Mouse (Mus musculus) CH12.LX (cell line): ENCODE data around the gene Rex1bd. TPM values are rescaled to one million over a fixed set of nuclear protein-coding genes. Genes with fewer than 3 reads are reported as not detected.

Experiments used
- DNase-seq: peaks from one replicate; pipeline ENCODE4 v3.0.0-alpha.2; 2013; ENCODE audit errors: extremely low read depth
- H3K27ac ChIP-seq: 2 replicates; pipeline ENCODE4 v1.5.1; 2012; ENCODE audit warnings: low read depth, mild to moderate bottlenecking, control low read depth, moderate library complexity; ENCODE audit not compliant: insufficient read depth
- H3K27me3 ChIP-seq: replicated peaks from 2 replicates; pipeline ENCODE3; 2012; ENCODE audit warnings: inconsistent platforms
- H3K36me3 ChIP-seq, 2 experiments: replicated peaks in 1 of 2; 2 replicates each; pipeline versions ENCODE3 to v1.6.1; 2012; ENCODE audit warnings: inconsistent platforms in 1 of 2, low read length in 1 of 2, mild to moderate bottlenecking in 1 of 2, mixed read lengths in 1 of 2, moderate library complexity in 1 of 2; ENCODE audit not compliant: control insufficient read depth in 1 of 2, insufficient read depth in 1 of 2
- H3K4me1 ChIP-seq, 2 experiments: 2 replicates each; pipeline ENCODE4 v1.6.1; 2012; ENCODE audit warnings: inconsistent platforms in 1 of 2, moderate library complexity in 1 of 2; ENCODE audit not compliant: insufficient read depth in 2 of 2, control insufficient read depth in 1 of 2
- H3K4me2 ChIP-seq: 2 replicates; pipeline ENCODE4 v1.6.1; 2012; ENCODE audit warnings: low read depth, mild to moderate bottlenecking, control low read depth; ENCODE audit not compliant: poor library complexity, insufficient read depth, severe bottlenecking
- H3K4me3 ChIP-seq, 3 experiments: fragments of 150-350 bp in 1 of 3; sonication (generic) in 1 of 3; replicated peaks in 1 of 3; 2 replicates each; pipeline versions ENCODE3 to v1.5.1; 2011 to 2012; ENCODE audit warnings: low read depth in 2 of 3, low read length in 2 of 3, mild to moderate bottlenecking in 2 of 3, moderate library complexity in 2 of 3, control low read depth in 1 of 3, improper control_type of control experiment in 1 of 3, inconsistent platforms in 1 of 3, mixed read lengths in 1 of 3; ENCODE audit not compliant: poor library complexity in 1 of 3
- H3K79me2 ChIP-seq: replicated peaks from 2 replicates; pipeline ENCODE4 v1.6.1; 2012; ENCODE audit warnings: mild to moderate bottlenecking, moderate library complexity; ENCODE audit not compliant: control insufficient read depth, poor library complexity, insufficient read depth, severe bottlenecking; ENCODE audit errors: extremely low read depth
- H3K9ac ChIP-seq: 2 replicates; pipeline ENCODE4 v1.6.1; 2012; ENCODE audit warnings: low read depth, mild to moderate bottlenecking, control low read depth, moderate library complexity; ENCODE audit not compliant: insufficient read depth
- H3K9me3 ChIP-seq: replicated peaks from 2 replicates; pipeline ENCODE3; 2012; ENCODE audit warnings: low read length, inconsistent platforms, mixed read lengths
- CTCF ChIP-seq, 2 experiments: IDR thresholded peaks in 1 of 2; conservative IDR thresholded peaks in 1 of 2; 2 replicates each; pipeline ENCODE4 v1.5.1; 2011 to 2012; ENCODE audit warnings: low read depth in 2 of 2, low read length in 2 of 2, improper control_type of control experiment in 1 of 2, inconsistent platforms in 1 of 2, mild to moderate bottlenecking in 1 of 2, moderate library complexity in 1 of 2
- E2F4 ChIP-seq: IDR thresholded peaks from 2 replicates; pipeline ENCODE4 v1.6.1; 2011; ENCODE audit warnings: low read depth, low read length, improper control_type of control experiment; ENCODE audit not compliant: insufficient replicate concordance
- EP300 ChIP-seq: IDR thresholded peaks from 2 replicates; pipeline ENCODE4 v1.6.1; 2011; ENCODE audit warnings: low read length, improper control_type of control experiment
- HCFC1 ChIP-seq: IDR thresholded peaks from 2 replicates; pipeline ENCODE4 v1.6.1; 2012; ENCODE audit warnings: low read depth, mild to moderate bottlenecking, inconsistent platforms, low read length, improper control_type of control experiment
- IRF4 ChIP-seq: IDR thresholded peaks from 2 replicates; pipeline ENCODE4 v1.6.1; 2014; ENCODE audit warnings: low read depth, mild to moderate bottlenecking, inconsistent platforms, low read length, improper control_type of control experiment
- JUN ChIP-seq: IDR thresholded peaks from 2 replicates; pipeline ENCODE4 v1.6.1; 2011; ENCODE audit warnings: low read depth, mild to moderate bottlenecking, low read length, improper control_type of control experiment, moderate library complexity; ENCODE audit not compliant: insufficient read depth
- MAFK ChIP-seq: IDR thresholded peaks from 2 replicates; pipeline ENCODE4 v1.6.1; 2011; ENCODE audit warnings: low read length, improper control_type of control experiment; ENCODE audit not compliant: insufficient replicate concordance
- MAX ChIP-seq: IDR thresholded peaks from 2 replicates; pipeline ENCODE4 v1.6.1; 2011; ENCODE audit warnings: low read length, improper control_type of control experiment
- MEF2A ChIP-seq: IDR thresholded peaks from 2 replicates; pipeline ENCODE4 v1.6.1; 2014; ENCODE audit warnings: low read depth, mild to moderate bottlenecking, inconsistent platforms, low read length, improper control_type of control experiment, borderline replicate concordance
- MYC ChIP-seq: IDR thresholded peaks from 2 replicates; pipeline ENCODE4 v1.6.1; 2011; ENCODE audit warnings: low read depth, mild to moderate bottlenecking, improper control_type of control experiment, low read length
- PAX5 ChIP-seq: IDR thresholded peaks from 2 replicates; pipeline ENCODE4 v1.6.1; 2012; ENCODE audit warnings: low read length, inconsistent platforms, mixed read lengths
- UBTF ChIP-seq: IDR thresholded peaks from 2 replicates; pipeline ENCODE4 v1.6.1; 2012; ENCODE audit warnings: low read depth, mild to moderate bottlenecking, inconsistent platforms, low read length, improper control_type of control experiment, moderate library complexity
- USF2 ChIP-seq: conservative IDR thresholded peaks from 2 replicates; pipeline ENCODE4 v1.6.1; 2011; ENCODE audit warnings: low read depth, low read length, improper control_type of control experiment
- ZC3H11A ChIP-seq: IDR thresholded peaks from 2 replicates; pipeline ENCODE4 v1.6.1; 2012; ENCODE audit warnings: low read depth, mild to moderate bottlenecking, inconsistent platforms, low read length, improper control_type of control experiment
- ZKSCAN1 ChIP-seq: IDR thresholded peaks from 2 replicates; pipeline ENCODE4 v1.6.1; 2012; ENCODE audit warnings: low read depth, inconsistent platforms, low read length, improper control_type of control experiment, borderline replicate concordance
- ZMIZ1 ChIP-seq: IDR thresholded peaks from 2 replicates; pipeline ENCODE4 v1.6.1; 2012; ENCODE audit warnings: low read depth, mild to moderate bottlenecking, inconsistent platforms, low read length, improper control_type of control experiment
- ZNF384 ChIP-seq: IDR thresholded peaks from 2 replicates; pipeline ENCODE4 v1.6.1; 2012; ENCODE audit warnings: low read depth, low read length, improper control_type of control experiment, inconsistent platforms
- dilution Hi-C: fragments of 300-500 bp; cut with MboI; formaldehyde crosslinking; loops from 2 replicates; pipeline ENCODE4 v1.14.3; 2020; ENCODE audit warnings: low sequenced_read_pairs; ENCODE audit not compliant: extremely low pct_unique_long_range_greater_than_20kb, extremely low pct_ligation_motif_present
- in situ Hi-C: fragments of 300-500 bp; cut with MboI; formaldehyde crosslinking; loops from 3 replicates; pipeline ENCODE4 v1.14.3; 2019; ENCODE audit warnings: low sequenced_read_pairs, low pct_ligation_motif_present, low pct_unique_long_range_greater_than_20kb, mixed read lengths
- polyA plus RNA-seq: library from polyadenylated mRNA; unstranded; fragments of >175 nt; gene quantifications from 2 replicates; pipeline ENCODE4 v1.2.1, GENCODE M21; 2012; ENCODE audit warnings: low read depth; ENCODE audit not compliant: insufficient read length
- total RNA-seq, 2 experiments: library from RNA; depleted of rRNA; stranded (reverse); fragments of 300-350 nt in 1 of 2; fragments of >200 nt in 1 of 2; gene quantifications; 2 replicates each; pipeline ENCODE4 v1.2.3; 2012 to 2014

Gene Rex1bd
- total and polyA plus RNA-seq, 3 experiments = 38.4 to 90.0 (median 47.8) TPM

- no peak for TF ChIP-seq JUN
- TF ChIP-seq ZC3H11A = no peak
- TF ChIP-seq E2F4 = no peak
- no peak for TF ChIP-seq MAFK
- no peak for TF ChIP-seq HCFC1
- no peak for TF ChIP-seq CTCF (conservative IDR thresholded peaks at IDR 0.05 in 1 of 2, IDR thresholded peaks at IDR 0.05 in 1 of 2; ENCODE audit: low read depth in 2 of 2, low read length in 2 of 2)
- TF ChIP-seq MEF2A = no peak
- no peak for TF ChIP-seq ZNF384
- TF ChIP-seq PAX5 = no peak
- no peak for TF ChIP-seq USF2
- TF ChIP-seq MYC = no peak
- TF ChIP-seq ZKSCAN1 = no peak
- TF ChIP-seq MAX = no peak
- no peak for TF ChIP-seq ZMIZ1
- TF ChIP-seq IRF4 = no peak
- TF ChIP-seq UBTF = no peak
- no peak for TF ChIP-seq EP300
- no peaks in the 10 kb centered on the region for H3K9me3 ChIP-seq
- H3K79me2 ChIP-seq = peaks cover 9% of the 10 kb centered on the region
- H3K4me2 ChIP-seq = no peak overlapping the region
- no peak overlapping the region for H3K9ac ChIP-seq
- no peak for DNase-seq
- in situ Hi-C loops (no loop called here), dilution Hi-C loops (no loop called here)
- no peaks in the 10 kb centered on the region for H3K27me3 ChIP-seq
- peaks cover 58 to 64% of the 10 kb centered on the region in 2 experiments for H3K36me3 ChIP-seq
- peaks cover 4 to 23% of the 10 kb centered on the region in 2 experiments for H3K4me1 ChIP-seq
- no peak overlapping the region for H3K4me3 ChIP-seq
- no peak overlapping the region for H3K27ac ChIP-seq
Measured at GRCm38 (mm10) chr8:70535701-70536100, 29.1 kb upstream of the Rex1bd start.

DNA sequence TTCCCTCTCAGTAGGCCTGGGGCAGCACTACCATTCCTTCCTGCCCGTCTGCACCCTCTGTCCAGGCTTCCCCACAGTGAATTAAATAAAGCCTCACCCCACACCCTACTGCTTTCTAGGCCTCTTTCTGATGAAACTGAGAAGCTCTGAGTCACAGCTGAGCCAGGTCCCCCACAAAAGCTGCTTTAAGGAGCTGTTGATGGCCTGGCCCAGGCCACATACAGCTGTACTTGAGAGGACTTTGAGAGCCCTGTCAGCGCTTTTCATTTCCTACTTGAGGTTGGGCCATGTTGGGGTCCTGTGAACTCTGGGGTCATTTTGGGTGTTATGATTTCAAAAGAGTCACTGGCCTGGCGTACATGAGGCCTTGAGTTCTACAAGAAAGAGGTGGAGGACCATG, 28.7 kb upstream of the Rex1bd start:
- H3K4me1 ChIP-seq = peaks cover 0 to 18% of the 10 kb centered on the region in 2 experiments; a peak in 3 of 4 replicates

More for the DNA sequence above, 28.7 kb upstream of the Rex1bd start:
- Histone ChIP-seq H3K27me3 (no peaks in the 10 kb centered on the region), H3K27ac (no peak overlapping the region), H3K4me3 (no peak overlapping the region), H3K36me3 (peaks cover 60 to 69% of the 10 kb centered on the region in 2 experiments), H3K9me3 (no peaks in the 10 kb centered on the region), H3K79me2 (peaks cover 5% of the 10 kb centered on the region), H3K9ac (no peak overlapping the region)
- DNase-seq = no peak
- in situ Hi-C loops (no loop called here), dilution Hi-C loops (no loop called here)
- no peak for TF ChIP-seq ZKSCAN1
- TF ChIP-seq, all 38 proteins: peak for 0
- H3K4me2 ChIP-seq = no peak overlapping the region
